Mouse (Mus musculus): ENCODE measurements at regions not wholly inside any gene's neighbourhood (a gene's known extent, or its start where the extent isn't known, plus 50 kb on each side); places are given as distances from the start of the nearest gene placed in this dataset.

DNA sequence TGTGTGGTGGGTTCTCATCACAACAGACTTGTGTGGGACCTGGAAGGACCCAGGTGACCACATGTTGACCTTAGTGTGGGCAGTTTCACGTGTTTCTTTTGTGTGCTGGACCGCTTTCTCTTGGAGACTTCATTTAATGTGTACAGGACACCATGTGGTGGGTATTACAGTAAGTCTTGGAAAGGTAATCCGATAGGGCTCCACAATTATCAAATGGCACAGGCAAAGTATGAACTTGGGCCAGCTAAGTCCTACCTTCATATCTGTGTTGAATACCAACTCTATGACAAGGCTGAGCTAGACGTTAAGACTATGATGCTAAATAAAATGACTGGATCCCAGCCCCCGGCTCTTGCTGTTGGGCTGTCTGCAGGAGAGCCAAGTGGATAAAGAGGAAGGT lies 173.5 kb downstream of the 1500009L16Rik start:
- no peak for DNase-seq (ENCODE audit: low spot score)

DNA sequence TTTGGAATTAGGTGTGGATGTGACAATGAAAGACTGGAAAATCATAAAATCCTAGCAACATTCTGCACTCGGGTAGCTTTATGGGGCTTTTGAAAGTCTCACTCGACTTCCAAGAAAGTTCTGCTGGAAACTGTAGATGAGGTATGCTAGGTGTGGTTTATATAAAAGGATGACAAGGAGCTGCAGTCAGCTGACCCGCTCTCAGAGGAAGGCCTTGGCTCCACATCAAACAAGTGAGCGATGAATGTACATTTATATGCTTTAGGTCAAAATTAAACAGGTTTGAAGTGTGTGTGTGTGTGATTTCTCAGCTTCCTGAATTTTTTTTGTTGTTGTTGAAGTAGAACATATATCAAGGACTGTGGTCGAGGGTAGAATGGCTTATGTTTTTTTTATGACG lies 174.9 kb downstream of the 1500009L16Rik start:
- DNase-seq (ENCODE audit: low spot score), result no peak

DNA sequence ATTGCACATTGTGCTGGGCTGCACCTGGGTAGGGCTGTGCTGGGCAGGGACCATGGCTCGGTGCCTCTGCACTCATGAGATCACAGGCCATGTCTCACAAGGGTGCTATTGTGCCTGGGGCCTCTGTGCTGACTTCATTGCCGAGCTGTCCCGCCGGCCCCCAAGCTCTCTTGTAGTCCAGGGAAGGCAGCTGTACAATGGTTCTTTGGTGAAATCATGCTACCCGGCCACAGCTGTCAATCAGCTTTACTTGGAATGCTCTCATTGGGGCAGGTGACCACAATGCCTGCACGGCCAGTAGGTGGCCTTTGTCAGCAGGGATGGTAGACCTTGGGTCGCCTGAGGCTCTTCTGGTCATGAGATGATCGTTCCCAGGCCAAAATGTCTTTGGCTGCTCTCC lies 184.1 kb downstream of the 1500009L16Rik start:
- no peak for DNase-seq (ENCODE audit: low spot score)

DNA sequence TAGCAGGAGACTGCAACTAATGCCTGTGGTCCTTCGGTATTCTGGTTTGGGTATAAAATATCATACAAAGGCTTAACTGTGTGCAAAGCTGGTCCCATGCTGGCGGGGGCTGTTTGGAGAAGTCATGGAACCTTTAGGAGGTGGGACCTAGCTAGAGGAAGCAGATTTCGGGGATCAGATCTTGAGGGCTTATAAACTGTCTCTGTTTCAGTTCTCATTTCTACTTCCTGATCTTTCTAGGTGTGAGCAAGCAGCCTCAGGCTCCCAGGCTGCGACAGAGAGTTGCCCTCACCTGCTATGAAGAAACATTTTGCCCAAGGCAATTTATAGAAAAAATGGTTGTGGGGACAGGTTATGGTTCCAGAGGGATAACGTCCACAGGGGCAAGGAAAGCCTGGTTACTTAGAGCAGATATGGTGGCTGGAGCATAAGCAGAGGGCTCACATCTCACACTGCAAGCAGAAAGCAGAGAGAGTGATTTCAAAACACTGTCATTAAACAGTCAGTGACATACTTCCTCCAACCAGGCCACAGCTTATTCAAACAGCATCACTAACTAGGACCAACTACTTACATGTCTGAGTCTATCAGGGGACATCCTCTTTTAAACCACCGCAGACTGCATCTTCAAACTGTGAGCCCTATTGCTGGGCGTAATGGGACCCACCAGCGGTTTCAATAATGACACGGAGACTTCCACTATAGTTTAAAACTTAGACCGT lies 188.1 kb downstream of the 1500009L16Rik start:
- no peak for DNase-seq (ENCODE audit: low spot score)

DNA sequence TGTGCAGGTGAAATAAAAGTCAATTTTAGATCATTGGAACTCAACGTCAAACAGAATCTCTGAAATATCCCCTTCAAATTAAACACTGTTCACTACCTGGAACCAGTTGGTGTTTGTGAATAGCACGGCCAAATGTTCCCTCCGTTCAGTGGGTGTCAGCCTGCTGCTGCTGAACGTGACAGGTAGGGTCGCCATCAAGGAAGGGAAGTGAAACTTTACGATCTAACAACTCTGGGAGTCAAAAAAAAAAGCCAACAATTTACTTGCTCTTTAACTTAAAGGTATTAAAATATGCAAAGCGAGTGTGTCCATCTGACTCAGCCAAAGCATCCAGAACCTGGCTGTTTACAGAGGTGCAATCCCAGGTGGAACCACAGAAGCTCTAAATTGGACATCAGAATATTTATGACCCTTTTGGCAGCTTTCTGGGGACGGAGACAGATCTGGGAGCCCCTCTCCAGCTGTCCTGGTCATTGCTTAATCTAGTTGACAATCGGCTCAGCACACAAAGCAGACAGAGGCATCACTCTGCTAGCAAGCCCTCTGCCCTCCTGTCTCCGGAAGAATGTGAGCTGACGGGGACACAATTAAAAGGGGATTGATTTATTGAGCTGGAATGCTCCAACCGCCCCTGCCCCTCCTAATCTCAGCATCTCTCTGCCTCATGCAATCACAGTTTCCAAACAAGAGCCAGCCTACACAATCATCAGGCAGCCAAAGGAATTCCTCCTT lies 191.9 kb downstream of the 1500009L16Rik start:
- no peak for DNase-seq (ENCODE audit: low spot score)

DNA sequence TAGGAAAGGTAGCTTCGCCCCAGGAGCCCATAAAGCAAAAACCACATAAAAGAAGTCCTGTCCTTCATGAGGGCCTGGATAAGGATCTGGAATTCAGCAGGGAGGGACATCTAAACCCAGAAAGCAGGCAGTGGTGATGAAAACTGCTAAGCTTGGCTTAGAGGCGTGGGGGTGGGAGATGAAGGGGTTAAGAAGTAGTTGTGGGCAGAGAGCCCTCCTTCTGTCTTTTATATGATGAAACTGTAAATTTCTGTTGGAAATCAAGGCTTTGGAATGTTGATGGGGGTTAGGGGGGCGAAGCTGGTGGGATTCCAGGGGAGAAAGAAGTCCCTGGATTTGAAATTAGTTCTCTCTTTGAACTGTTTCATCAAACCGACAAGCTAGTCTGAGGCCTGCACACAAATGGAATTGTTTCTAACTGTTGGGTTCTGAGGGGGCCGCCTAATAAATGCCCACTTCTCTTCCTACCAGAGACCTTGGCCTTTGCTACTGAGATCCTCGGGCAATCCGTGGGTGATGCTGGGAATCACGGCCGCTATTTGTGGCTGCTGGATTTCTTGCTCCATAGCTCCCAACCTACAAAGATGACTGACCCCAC lies 192.6 kb downstream of the 1500009L16Rik start:
- DNase-seq (ENCODE audit: low spot score), result no peak

DNA sequence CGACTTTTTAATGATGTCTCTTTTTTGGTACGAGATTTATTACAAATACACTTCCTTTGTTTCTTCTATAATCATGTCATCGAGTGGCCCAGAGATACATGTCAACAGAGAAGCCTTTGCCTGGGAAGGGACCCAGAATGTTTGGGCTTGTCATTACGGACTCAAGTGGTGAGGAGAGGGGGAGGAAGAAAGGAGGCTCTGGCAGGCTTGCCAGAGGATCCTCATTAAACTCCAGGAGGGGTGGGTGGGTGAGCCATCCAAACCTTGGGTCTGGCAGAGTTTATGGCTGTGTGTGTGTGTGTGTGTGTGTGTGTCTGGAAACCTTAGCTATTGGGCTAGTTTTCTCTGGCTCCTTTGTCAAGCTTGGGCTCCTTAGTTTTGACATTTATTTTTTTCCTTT lies 204.3 kb downstream of the 1500009L16Rik start:
- DNase-seq (ENCODE audit: low spot score), result no peak

DNA sequence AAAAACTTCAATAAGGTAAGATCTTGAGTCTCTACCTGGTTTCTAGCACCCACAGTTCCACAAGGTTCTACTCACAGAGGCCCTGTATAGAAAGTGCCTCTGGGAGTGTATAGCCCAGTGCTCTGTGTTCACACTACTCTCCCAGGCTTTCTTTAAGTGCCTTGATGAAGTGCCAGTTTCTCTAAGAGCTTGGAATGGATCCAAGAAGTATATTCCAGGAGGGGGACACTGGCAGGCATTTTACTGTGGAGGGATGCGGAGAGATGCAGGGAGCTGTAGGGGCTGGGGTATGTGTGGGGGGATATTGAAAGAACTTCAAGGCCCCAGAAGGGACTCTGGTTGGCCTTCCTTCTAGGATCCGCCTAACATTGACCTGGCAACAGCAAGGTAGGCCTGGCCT lies 204.9 kb downstream of the 1500009L16Rik start:
- no peak for DNase-seq (ENCODE audit: low spot score)

DNA sequence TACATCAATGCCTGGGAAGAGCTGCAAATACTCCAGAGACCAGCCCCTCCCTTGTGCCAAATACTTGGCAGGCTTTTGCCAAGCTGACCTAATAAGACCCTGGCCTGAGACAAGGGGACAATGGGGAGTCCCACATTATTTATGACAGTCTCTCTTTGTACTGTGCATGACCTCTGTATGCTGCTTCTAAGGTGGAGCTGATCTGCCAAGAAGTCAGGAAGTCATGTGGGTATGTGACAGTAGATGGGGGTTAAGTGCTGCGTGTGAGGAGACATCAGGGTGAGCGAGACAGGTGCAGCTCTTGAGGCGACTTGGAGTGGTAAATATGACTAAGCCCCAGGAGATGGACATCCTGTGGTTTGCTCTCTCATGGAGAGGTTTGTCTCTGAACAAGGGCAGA lies 209.1 kb downstream of the 1500009L16Rik start:
- no peak for DNase-seq (ENCODE audit: low spot score)

DNA sequence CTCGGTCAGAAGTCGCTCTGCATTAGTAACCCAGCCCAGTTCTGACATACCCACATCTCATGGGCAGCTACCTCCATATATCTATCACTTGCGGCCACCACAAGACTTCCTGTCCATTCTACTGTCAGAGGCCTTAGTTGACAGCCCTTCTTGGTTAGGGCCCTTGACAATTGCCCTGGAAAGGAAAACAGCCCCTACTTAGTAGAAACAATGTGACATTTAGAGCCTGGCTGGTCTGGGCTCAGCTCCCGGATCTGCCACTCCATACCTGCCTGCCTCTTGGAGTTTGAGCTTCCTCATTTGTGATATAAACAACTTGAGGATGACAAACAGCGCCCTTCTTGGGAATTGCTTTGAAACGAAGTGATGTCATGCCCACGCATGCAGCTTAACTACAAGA lies 210.5 kb downstream of the 1500009L16Rik start:
- no peak for DNase-seq (ENCODE audit: low spot score)

DNA sequence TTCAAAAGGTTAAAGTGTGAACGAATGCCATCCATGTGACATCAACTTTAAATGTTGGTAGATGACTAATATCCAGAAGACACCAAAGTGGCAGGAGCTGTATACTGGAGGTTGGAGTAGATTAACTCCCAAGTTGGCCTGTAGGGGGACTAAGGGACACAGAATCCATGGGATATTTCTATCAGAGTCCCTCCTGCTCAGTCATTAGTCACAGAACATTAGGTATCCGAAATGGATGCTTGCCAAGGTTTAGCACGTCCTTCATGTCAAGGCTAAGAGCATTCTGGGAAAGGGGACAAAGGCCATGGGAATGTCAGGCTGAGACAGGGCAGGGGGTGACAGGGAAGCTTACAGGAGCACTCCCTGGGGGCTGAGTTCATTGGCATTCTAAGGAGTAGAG lies 211.8 kb downstream of the 1500009L16Rik start:
- DNase-seq (ENCODE audit: low spot score), result no peak

DNA sequence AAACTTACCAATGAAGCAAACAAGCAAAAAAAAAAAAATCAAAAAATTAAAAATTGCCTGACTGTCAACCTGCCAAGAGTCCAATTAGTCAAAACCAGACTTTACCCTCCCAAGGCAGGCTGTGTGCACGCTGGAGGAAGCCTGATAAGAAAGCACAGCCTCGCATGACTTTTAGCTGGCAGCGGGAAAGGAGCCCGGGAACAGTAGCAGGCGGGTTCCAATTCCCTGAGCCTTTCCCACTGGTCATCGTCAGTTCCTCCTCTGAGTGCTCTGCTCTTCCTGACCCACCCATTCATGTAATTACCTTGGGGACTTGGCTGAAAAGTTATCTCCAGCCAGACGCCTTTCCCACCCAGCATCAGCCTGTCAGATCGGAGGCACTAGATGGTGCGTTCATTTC lies 214.5 kb downstream of the 1500009L16Rik start:
- DNase-seq (ENCODE audit: low spot score), result no peak

DNA sequence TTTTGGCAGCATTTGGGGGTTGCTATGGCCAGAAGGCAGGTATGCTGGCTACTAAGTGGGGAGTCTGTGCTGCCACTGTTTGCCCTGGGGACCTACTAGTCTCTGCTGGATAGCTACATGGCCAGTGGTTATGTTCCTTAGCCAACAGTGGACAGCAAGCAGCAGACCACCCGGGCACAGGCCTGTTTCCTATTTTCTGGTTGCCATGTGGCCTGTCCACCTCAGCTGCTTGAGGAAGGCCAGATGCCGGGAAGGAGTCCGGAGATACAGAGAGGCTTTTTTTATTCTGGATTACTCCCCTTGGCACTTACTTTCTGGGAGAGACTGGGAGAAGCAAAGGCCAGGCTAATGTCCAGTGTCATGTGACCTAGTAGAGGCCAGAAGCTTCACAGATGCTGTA lies 219.4 kb downstream of the 1500009L16Rik start:
- no peak for DNase-seq (ENCODE audit: low spot score)

DNA sequence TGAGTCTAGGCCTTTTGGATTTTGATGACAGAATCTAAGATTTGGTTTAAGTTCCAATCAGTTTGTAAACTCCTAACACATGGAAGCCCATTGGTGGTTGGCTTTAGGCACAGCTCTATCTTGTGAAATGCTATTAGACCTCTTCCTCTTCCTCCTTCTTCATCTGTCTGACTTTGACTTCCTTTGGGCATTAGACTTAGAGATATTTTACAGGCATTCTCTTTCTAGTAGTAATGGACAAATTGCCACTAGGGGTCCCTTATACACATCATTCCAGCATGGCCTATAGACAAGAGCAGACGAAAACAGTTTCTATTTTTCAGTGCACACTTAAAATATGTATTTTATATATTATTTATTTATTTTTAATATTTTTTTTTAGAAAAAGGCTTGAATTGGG lies 221.5 kb downstream of the 1500009L16Rik start:
- DNase-seq (ENCODE audit: low spot score), result no peak

DNA sequence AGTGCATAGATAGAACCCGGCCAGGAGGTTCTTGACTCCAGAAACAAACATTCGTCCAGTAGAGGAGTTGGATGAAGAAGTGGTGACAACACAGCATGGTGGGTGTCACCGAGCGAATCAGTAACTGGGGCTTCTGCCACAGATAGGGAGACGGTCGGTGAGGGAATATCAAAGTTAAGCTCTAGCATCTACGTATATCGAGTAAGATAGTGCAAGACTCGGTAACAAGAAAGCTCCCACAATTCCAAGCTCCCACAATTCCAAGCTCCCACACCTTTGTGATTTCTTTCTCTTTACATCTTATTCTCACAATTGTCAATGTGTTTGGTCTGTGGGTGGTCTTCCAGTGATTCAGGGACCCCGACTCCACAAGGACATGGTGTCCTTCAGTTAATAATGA lies 222.2 kb downstream of the 1500009L16Rik start:
- DNase-seq (ENCODE audit: low spot score), result no peak

DNA sequence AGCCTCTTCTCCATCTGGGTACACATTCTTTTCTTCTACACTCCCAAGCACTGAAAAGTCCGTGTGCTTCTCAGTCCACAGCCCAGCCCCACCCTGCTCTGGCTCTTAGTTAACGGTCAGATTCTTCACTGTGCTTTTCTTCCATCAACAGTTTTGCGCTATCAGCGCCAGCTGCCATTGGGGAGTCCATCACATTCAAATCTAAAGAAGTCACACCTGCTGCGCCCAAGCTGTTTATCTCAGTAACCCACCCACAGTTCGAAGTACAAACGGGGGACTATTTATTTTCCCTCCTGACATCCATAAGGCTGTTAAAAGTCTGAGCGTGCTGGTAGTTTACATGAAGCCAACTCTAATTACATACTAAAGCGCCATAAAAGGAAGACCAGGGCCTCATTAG lies 222.8 kb downstream of the 1500009L16Rik start:
- no peak for DNase-seq (ENCODE audit: low spot score)

DNA sequence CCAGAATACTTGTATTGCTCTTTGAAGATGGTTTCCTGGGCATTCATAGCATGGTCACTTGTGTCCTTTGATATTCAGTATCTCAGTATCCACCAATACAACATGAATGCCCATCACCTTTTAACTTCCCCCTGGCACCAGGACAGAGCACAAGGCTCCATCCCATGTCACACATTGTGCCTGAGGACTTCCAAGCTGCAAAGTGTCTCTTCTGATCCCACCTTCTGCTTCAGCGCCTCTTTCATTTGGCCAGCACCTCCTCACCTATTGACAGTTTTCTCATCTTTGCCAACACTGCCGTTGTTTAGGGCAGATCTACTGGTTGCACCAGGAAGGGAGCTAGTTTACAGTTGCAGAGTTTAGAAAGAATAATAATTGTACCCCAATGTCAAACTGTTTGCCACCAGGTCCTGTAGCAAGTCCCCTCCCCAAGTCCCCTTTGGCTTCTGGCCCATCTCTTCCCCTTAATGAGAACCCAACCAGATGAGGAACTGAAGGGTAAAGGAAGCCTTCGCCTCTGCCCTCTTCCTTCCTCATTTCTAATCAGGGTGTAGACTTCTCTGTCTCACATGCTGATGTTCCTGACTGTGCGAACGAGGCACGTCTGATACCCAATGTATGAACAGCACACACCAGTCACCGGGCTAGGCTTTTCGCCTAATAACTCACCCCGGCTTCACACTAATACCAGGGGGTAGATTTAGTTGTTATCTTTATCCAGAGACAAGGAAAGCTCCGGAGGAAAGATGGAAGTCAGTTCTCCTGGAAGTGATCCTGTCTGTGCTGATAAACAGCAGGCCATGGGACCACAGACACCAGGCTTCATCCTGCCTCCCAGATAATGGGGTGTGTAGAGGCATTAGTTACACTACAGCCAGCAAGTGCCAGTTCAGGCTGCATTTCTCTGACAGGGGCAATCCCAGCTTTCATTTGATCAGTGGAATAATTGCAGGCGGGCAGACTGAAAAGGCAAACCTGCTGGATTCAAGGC lies 223.8 kb downstream of the 1500009L16Rik start:
- DNase-seq (ENCODE audit: low spot score), result no peak

DNA sequence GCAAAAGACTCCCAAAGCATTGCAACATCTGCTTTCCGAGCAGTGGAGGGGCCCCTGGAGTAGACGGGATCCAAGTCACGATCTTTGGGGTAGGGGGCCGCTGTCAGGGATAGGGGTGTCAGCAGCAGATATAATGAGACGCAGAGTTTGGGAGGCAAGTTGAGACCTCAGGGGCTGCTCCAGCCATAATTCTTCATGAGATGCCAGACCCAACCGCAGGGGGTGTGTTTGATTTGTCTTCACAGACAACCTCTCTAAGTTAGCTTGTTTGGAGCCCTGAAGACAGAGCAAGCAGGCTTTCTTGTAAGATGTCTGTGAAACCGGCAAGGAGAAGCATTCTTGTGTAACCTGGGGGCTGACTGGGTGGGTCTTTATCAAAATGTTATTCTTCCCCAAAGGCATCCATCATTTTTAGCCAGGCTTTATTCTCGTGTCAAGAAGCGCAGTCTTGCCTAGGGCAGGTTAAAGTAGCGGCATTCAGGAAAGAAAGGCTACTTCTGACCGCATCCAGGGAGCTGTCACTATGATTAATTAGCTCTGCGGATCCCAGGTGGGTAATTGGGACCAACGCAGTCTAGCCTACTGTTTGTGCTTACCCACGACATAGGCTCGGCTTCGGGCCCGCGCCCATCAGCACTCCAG lies 234.6 kb downstream of the 1500009L16Rik start:
- no peak for DNase-seq (ENCODE audit: low spot score)

DNA sequence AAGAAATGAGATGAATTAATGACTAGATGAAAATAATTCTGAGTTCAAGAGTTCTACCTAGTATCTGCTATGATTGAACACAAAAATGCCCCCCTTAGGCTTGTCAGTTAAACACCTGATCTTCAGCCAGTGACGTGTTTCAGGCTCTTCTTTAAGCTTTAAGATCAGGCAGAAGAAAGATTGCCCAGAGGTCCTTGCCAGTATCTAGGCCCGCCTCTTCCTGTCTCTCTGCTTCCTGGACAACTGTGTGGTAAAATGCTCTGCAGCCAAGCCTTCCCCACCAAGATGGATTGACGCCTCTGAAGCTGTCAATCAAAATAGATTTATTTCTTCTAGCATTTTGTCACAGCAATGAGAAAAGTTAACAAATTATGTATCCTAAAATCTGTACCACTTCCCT lies 235.7 kb downstream of the 1500009L16Rik start:
- DNase-seq (ENCODE audit: low spot score), result no peak

DNA sequence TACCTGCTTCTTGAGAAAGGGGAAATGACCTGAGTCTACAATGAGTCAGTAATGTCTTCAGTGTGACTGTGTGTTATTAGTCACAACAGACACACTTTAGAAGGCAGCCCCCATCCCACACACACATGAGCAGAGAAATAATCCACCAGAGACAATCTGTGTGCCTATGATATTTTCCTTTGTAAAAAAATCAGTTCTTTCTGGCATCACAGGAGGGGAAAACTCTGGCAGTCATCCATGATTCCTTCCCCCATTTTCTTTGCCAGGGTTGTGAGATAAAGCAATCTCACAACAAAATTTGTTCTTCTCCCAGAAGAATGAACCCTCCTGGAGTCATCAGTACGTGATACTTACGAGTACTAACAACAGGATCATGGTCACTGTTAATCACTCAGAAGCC lies 236.2 kb downstream of the 1500009L16Rik start:
- no peak for DNase-seq (ENCODE audit: low spot score)

DNA sequence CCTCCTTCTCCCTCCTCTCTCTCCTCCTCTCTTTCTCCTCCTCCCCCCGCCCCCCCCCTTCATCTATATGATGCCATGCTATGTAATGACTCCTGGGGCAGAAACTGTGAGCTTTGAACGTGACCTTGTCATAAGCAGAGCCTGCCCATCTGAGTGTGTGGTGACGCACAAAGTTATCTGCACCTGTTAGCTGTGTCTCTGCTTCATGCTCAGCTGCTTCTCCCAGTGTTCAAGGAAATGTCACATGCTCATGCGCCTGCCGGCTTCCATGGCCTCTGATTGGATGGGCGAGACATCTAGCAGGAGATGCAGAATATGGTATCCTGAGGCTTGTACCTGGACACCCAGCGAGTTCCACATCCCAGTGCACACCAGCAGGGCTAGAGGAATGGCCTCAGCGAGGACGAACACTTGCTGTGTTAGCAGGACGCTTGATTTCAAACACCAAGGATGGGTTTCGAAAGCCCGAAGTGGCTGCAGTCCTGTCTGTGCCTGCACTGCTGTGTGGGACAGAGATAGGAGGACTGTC lies 240.6 kb downstream of the 1500009L16Rik start:
- DNase-seq (ENCODE audit: low spot score), result no peak

Measured in thymus, postnatal 0 days (tissue).